Mouse (Mus musculus): ENCODE data around the gene Slc25a45. TPM values are rescaled to one million over a fixed set of nuclear protein-coding genes. Genes with fewer than 3 reads are reported as not detected.

Gene Slc25a45
- total and polyA plus RNA-seq, 3 experiments = 15.5 to 44.6 (median 36.2) TPM

DNA sequence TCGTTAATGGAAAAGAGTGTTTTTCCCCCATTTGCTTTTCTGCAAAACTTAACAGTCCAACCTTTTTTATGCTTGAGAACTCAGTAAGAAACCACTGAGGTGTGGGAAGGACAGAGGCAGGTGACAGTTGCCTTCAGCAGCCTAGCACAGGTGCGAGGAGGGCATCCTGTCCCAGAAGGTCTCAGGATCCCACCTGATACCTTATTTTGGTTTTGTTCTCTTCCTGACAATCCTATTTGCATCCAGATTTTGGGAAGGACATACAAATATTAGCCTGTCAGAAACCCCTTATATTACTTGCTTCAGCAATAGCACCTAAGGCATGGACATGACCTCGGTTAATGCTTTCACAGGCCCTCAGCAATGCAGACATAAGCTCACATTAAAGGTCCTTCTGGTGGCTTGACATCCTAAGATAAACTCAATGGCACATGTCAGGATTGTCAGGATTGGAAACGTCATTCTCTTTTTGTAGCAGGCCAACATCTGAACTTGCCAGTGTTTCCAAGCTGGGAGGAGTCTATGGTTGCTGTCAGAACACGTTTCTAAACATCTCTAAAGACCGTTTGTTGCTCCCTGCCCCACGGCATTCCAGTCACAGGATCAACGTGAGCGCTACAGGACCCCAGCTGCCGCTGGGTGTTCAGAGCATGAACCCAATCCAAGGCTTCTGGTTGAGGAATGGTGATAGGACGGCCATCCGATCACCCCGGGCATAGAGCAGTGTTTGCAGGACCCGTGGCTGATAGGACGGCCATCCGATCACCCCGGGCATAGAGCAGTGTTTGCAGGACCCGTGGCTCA lies 37.3 kb upstream of the Slc25a45 start:
- DNase-seq = peak; percentile 63

GRCm38 (mm10) chr19:5840890-5841388 lies 36.7 kb upstream of the Slc25a45 start:
- no peak for DNase-seq

DNA sequence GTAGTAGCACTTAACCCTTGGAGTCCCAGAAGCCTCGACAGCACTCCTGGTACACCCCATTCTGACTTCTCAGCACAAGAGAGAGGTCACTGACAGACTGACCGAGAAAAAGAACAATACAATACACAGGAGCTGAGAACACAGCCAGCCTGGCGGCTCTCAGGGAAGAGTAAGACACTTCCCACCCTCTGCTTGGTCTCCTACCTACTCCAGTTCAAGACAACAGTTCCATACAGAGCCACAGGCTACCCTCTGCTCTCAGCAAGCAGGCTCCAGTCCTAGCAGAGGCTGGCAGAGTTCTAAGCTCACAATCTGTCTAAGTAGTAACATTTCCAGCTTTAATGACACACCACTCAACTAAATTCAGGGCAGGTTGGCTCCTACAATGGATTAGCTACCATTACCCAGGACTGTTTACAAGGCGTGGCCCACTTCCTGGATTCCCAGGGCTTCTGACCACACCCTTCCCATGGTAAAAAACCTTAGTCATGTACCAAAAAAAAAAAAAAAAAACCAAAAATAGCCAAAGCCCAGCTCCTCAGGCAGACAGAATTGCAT lies 36.1 kb upstream of the Slc25a45 start:
- peak; percentile 64 for DNase-seq

GRCm38 (mm10) chr19:5841999-5842784 lies 35.4 kb upstream of the Slc25a45 start:
- peak; percentile 56 for DNase-seq

DNA sequence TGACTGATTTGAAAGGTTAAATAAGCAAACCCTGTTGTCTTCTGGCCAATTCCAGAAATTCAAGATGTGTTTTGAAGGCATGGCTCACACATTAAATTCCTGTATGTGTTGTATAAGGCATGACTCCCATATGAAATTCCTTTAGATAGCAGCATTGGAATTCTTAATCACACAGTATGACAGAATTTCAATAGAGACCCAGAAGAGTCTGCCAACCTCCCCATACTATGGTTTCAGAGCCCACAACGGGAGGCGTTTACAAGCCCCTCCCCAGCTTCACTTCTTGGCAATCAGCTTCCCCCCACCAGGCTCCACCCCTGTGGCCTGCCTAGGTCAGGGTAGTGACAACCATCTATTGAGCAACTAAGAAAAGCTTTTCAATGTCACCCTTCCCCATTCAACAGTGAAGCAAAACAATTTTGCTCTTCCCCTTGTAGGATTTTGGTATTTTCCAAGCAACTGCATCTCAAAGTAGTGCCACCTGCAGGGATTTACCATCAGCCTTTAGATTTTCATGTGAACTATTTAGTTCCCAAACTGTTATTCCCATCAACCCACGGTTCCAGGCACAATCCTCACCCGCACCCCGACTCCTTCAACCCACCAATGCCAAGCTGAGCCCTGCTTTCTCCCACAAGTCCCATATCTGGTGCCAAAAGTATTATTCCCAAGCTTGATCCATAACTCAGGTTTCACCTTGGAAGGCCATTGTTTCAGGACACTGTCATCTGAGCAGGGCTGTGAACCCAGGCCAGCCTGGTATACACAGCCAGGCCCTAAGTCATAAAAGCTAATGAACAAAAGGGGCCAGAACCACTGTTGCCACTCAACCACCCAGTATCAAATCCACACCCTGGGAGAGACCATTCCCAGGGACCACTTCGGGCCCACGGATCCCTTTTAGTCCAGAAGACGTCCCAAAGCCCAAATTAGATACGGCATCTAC lies 34.5 kb upstream of the Slc25a45 start:
- DNase-seq = peak; percentile 80

DNA sequence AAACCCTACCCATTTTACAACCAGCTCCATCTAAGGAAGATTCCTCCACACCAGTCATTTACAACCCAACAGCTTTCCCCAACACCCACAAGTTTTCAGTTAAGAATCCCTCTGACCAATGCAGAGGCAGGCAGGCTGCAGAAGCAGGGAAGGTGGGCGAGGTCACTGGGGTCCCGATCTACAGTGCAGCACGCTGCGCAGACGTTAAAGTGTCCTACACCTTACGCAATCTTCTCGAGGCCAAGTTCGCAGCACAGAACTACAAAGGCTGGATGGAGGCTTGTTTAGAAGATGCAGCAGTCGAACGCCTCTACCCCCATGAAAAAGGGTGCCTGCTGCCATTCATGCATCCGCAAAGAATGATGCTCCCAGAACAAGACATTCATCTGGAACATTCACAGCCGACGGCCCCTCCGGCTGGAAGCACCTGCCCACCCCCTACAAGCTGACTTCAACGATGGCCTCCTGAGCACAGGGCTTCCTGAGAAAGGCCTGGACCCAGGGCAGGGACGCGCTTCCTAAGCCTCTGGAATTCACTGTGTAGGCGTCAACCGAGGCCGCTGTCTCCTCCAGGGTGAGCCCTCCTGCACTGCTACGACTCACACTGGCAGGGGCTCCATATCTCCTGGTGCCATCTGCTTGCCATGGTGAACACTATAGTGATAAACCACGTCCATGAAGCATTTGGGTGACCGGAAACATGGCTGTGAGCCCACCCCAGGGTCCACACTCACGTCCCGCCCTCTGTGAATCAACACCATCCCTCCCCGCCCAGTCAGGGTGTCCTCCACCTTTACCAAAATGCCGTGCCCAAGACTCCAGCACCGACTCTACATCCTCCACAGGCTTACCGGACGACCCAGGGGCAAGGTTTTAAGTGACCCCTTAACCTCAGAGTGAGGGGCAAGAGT lies 33.6 kb upstream of the Slc25a45 start:
- peak; percentile 69 for DNase-seq

DNA sequence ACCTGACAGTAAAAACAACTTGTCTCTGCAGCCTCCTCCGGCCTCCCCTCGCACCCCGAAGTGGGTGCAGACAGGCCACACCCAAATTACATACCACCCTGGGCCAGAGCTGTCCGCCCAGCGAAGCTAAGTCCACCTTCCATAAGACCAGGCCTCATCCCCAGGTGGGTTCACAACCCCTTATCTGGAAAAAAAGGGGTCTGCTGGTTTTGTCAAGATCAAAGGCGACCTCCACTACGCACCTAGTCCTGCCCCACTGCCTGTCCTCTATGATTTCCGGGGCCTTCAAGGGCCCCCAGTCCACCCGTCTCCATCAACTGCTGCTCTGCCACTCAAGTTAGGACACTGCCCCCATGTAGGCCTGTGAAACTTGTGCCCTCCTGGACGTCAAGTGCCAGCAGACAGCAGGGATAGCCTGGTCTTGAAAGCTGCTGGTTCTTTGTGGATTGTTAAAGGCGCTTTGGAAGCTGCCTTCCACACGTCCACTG lies 32.7 kb upstream of the Slc25a45 start:
- no peak for DNase-seq

DNA sequence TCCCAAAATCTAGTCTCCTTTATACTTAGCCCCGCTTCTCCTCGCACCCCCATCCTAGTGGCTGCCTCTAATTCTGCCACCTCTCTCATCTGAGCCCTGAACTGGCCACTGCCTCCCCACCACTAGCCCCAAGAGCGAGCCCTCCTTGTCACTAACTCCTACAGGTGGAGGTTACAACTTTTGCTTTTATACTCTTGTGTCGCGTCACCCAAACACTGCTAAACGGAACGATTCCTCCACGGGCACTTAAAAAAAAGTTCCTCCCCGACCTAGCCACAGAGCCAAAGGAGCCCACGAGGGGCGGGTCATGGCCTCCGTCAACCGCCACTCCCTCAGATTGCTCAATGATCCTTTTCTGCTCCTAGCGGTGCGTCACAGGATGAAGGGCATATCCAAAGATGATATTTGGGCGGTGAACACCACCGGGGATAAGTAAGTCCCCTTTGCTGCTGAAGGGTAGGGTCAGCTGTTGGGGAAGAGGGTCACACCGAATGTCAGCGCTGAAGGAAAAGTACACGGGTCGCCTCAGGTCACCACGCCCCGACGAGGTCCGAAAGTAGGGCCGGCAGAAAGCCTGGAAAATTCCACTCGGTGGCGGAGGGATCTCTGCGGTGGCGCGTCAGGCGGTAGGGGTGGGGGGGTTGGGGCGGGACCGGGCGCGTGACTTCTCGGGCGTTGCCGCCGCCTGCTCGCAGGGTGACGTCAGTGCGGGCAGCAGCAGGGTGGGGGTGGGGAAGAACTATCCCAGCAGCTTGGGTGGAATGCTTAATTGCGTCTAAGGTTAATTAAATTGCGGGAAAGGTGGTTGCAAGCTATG lies 32.1 kb upstream of the Slc25a45 start:
- DNase-seq = peak; percentile 97

DNA sequence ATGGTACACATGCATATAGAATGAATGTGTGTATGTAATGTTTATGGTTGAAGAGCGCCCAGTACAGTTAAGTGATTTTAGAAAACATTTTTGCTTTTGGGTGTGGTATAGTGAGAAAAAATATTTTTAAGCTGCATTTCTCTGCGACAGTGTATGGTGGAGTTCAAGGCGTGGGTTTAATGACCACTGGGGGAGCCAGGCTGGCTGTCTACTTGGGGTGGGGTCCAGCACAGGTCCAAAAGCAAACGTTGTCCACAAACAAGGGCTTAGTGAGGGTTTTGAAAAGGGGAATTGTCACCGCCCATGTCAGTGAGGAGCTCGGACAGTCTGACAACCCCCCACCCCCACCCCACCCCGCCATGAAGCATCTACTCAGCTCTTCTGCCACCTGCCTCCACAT lies 31.5 kb upstream of the Slc25a45 start:
- no peak for DNase-seq

GRCm38 (mm10) chr19:5846557-5847305 lies 30.9 kb upstream of the Slc25a45 start:
- DNase-seq = peak; percentile 92

- peak; percentile 56 for DNase-seq
Measured at GRCm38 (mm10) chr19:5847306-5847796, 30.3 kb upstream of the Slc25a45 start.

DNA sequence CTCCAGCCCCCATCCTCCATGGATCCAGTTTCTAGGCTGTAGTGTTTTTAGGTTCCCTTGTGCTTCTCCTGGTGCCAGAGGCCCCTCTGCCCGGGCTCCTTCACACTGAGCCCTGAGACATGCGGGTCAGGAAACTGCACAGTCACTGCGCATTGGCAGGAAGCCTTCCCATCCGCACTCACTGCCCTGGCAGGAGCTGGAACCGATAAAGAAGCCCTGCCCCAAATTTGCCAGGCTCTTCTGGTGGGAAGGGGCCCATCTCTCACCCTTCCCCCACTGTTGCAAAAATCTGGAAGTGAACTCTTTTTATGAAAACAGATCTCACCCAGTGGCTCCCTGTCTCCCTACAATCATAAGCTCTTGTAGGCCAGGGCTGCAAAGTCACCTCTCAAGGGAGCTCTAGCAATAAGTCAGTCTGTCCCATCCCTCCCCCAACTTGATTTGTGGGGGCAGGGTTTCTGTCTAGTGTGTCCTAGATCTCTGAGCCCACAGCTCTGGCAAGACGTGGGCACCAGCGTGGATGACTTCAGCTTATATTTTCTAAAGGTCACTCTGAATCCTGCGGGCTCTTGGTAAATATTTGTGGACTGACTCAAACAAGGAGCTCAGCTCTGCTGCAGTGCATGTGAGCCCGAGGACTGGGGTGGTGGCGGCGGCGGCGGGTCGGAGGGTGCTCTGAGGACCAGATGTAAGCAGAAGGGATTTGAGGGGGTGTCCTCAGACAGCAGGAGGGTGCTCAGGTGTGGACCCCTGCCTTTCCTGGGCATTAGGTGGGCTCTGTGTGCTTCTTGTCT lies 29.4 kb upstream of the Slc25a45 start:
- peak; percentile 92 for DNase-seq

DNA sequence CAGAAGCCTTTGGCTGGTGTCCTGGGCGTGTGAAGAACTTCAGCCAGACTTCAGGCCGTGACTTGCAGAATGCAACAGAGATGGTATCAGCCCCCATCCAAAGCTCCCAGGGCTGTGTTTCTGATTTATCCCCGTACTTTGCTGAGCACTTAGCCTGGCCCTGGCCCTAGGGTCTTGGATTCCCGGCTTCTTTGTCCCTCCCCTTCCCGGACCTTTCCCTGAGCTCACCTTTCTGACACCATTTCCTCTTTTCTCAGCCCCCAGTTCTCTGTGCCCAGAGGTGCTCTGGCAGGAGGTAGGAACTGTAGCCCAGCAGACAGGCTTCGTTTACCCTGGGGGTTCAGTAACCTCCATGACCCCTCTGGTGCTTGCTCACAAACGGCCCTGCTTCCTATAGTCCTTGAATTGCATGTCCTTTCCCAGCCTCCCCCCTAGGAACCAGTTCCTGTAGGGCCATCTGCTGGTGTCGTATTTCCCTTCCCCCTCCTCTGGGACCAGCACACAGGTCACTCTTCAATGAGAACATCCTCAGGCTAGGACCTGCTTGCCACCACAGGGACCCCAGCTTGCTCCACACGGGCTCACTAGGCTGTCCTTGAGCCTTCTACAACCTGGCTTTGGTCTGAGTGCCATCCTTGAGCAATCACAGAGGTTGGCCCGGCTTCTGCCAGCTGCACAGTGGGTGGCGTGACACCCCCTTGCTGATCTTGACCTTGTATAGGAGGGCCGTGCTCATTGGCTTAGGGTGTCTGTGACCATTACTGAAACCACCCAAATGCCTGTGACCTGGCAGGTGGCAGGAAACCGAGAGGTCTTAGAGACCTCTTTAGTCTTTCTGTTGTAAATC lies 28.6 kb upstream of the Slc25a45 start:
- DNase-seq = peak; percentile 88

DNA sequence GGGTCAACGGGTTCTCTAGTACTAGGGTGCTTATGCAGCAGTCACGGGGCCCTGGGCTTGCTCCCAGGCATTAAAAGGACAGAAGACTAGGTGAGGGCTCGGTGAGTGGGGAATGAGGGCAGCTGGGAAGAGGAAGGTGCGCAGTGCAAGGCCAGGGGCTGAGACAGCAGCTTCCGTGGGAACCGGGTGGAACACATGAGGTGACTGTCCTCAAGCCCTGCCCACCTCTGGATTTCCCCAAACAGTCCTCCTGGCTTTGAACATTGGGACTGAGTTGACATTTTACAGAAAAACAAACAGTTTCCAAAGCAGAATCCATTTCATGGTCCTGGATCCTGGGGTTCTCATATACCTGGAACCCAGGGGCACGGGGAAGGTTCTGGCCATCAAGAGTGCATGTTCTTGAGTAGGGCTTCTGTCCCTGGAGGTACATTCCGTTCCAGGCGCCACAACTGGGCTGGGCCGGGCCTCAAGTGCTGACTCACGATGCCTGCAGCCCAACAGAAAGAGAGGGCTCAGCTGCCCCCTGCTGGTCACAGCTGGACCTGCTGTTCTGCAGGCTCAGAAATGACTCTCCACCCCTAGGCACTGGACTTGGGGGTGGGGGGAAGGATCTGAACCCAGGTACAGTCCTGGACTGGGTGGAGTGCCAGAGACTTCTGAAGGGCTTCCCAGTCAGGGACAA lies 27.6 kb upstream of the Slc25a45 start:
- DNase-seq = peak; percentile 95

DNA sequence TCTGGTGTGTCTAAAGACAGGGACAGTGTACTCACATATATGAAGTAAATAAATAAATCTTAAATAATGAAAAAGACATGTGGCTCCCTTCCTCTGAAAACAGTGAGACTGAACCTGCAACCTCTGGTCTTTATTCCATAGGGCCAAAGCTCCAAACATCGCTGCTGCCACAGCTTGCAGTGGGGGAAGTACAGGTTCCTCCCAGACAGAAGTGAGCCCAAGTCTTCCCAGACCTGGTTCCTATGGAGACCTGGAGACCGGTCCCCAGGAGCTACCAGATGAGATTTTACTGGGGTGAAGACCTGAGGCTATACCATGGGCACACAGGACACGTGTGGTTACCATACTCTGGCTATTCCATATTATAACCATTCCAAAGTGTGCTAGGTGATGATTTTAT lies 26.7 kb upstream of the Slc25a45 start:
- no peak for DNase-seq

DNA sequence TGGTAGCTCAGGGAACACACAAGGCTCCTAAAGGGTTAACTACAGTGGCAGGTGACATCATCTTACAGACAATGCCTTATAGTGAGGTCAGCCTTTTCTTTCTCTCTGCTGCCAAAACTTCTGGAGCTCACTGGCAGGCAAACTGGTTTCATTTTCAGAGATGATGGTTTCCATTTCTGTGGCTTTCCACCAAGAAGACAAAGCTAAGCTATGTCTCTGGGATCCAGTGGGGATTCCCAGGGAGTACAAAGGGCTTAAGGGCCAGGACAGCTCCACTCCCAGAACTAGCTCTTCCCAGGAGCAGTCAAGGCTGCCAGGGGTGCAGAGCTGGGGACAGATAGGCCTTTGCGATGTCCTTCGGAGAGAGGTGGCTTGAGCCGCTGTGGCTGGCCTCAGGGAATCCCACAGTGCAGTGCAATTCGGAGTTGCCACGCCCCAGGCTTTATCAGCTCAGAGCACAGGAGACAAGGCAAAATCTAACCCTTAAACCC lies 26.1 kb upstream of the Slc25a45 start:
- DNase-seq = peak; percentile 67
